Mouse (Mus musculus) lung, postnatal 0 days (tissue): ENCODE measurements at regions not wholly inside any gene's neighbourhood (a gene's known extent, or its start where the extent isn't known, plus 50 kb on each side); places are given as distances from the start of the nearest gene placed in this dataset.

Experiments
- CTCF ChIP-seq: IDR thresholded peaks from 2 replicates; pipeline ENCODE4 v1.5.1; 2016; ENCODE audit warnings: antibody characterized with exemption, mild to moderate bottlenecking
- EP300 ChIP-seq: IDR thresholded peaks from 2 replicates; pipeline ENCODE4 v1.6.1; 2016; ENCODE audit warnings: antibody characterized with exemption, mild to moderate bottlenecking, control low read depth

- TF ChIP-seq CTCF (no peak), EP300 (no peak)
Observed at GRCm38 (mm10) chr13:35529577-35529976, 130.1 kb upstream of the Cdyl start.
